Mouse (Mus musculus) cerebral cortex, adult 2 months (tissue): ENCODE measurements around the gene Gramd1b.

ENCODE experiments used
- WGBS: fragments of 180-500 bp; shearing (Covaris S2); methylation state at CpG from one replicate; pipeline ENCODE4 v1.1.7; 2018; 5-methylcytosine and 5-hydroxymethylcytosine counted together

Gramd1b gene

DNA sequence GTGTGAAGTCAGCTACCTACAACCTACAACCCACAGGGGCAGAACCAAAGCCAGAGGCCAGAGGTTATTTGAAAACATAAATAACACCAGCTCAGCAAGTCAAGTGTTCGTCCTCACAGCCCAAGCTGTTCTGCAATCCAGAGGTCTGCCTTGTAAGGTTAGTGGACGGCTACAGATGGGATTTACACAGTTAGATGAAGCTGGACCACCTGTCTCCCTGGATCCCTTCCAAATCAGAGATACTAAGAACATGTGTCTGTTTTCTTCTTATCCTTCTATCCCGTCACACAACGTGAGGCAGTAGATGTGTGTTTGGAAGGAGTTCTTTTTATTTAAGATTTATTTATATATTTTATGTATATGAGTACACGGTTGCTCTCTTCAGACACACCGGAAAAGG lies 21.7 kb downstream of the Gramd1b start:
- WGBS = 61% methylated on average over 6 of the region's 6 CpGs

GRCm38 (mm10) chr9:40506576-40506975 lies 24.6 kb downstream of the Gramd1b start:
- 44% methylated on average over 3 of the region's 3 CpGs for WGBS

DNA sequence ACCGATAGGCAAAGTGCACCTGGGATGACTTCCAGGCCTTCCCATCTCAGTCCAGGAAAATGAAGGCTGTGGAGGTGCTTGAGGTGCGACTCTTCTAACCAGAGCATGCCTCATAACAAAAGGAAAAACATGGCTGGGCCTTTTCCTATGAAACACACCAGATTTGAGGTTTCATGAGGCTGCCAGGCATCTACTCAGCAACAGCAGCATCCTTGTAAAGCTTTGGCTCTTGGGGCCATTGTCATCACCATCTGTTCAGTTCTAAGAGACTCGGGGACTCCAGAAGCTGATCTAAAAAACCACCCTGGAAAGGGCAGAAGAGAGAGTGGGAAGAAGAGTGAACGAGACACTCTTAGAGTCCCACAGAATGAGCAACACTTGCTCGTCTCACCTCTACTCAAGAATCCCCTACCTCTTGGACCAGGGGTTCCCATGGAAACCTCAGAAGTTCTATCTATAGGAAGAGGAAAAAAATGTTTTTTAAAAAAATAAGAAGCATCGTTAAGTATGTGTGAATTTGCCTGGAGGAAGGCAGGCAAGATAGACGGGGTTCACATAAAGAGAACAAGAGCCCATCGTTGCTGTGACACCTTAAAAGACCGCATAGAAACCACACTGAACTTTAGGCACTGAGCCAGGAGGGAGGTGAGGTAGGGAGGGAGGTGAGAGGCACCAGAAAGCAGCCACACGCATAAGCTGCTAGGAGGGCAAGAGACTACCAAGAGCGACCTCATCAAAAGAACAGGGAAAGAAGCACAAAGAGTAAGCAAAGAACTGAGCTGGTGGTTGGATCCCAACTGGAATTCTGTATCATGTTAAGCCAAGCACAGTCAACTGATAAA lies 25.5 kb downstream of the Gramd1b start:
- WGBS = 41% methylated on average over 11 of the region's 11 CpGs

DNA sequence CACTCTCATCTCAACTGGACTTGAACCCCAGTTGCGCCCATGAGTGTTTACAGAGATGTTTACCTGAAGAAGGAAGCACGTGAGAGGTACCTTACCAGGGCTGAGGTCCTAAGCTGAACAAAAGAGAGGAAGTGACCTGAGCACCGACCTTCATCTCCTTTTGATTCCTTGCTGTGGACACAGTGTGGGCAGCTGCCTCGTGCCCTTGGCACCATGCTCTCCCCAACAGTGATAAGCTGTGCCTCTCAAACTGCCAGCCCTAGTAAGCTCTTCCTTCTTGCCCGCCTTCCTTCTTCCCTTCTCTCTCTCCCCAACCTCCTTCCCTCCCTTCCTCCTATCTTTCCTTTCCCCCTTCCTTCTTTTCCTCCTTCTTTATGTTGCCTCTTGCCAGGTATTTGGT lies 26.3 kb downstream of the Gramd1b start:
- WGBS = 82% methylated on average over 5 of the region's 5 CpGs

- 73% methylated on average over 7 of the region's 7 CpGs for WGBS
Observed at GRCm38 (mm10) chr9:40482351-40483084, 48.7 kb downstream of the Gramd1b start.

DNA sequence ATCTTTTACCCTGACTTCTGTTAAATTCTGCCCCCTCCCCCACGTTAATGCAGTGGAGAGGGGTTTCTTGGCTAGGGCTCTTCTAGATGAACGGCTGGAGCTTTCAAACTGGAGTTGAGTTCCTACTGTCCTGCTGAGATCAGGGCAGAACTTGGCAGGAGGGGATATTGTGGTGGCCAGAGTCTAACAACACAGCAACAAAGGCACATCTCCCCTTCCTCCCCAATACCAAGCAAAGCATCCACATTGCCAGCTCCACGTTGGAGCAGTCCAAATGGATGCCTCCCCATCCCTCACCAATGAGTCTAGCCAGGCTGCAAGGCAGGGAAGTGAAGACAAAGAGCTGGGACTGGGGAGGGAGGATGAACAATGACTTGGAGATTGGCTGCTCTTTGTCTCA lies 49.9 kb downstream of the Gramd1b start:
- WGBS = 57% methylated on average over 3 of the region's 3 CpGs

- 68% methylated on average over 4 of the region's 4 CpGs for WGBS
Observed at GRCm38 (mm10) chr9:40479333-40479732, 51.9 kb downstream of the Gramd1b start.

- WGBS = 80% methylated on average over 9 of the region's 9 CpGs
Observed at GRCm38 (mm10) chr9:40478146-40478900, 52.9 kb downstream of the Gramd1b start.

DNA sequence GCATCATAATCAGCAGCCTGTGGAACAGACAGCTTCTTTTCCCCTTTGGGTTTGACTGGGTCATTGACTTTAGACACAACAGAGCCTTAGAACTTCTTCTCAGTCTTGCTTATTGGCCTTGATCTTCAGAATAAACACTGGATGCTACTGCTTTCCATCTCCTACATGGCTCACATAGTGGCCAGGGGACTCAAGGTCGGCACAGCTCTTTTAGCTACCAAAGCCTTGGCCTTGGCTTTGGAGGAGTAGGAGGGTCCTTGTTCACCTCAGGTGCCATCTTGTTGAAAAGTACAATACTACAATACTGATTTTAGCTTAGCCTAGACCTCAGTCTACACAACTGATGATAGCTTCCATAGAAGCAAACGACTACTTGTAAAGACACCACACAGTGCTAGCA lies 53.6 kb downstream of the Gramd1b start:
- 89% methylated on average over 2 of the region's 2 CpGs for WGBS

DNA sequence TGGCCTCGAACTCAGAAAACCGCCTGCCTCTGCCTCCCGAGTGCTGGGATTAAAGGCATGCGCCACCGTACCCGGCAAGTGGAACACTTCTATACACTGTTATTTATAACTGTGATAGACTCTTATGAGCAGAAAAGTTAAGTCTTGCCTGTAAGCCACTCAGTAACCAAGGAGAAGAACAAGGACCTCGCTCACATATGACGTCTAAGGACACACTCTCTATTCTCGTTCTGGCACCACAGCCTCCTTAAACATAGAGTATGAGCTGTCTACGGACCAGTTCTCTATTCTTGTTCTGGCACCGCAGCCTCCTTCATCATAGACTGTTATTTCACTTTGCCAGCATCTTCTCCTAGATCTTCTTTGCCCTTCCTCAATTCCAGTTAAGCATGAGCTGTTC lies 55.1 kb downstream of the Gramd1b start:
- WGBS = 69% methylated on average over 11 of the region's 11 CpGs

GRCm38 (mm10) chr9:40472961-40473510 lies 58.1 kb downstream of the Gramd1b start:
- 93% methylated on average over 9 of the region's 9 CpGs for WGBS

DNA sequence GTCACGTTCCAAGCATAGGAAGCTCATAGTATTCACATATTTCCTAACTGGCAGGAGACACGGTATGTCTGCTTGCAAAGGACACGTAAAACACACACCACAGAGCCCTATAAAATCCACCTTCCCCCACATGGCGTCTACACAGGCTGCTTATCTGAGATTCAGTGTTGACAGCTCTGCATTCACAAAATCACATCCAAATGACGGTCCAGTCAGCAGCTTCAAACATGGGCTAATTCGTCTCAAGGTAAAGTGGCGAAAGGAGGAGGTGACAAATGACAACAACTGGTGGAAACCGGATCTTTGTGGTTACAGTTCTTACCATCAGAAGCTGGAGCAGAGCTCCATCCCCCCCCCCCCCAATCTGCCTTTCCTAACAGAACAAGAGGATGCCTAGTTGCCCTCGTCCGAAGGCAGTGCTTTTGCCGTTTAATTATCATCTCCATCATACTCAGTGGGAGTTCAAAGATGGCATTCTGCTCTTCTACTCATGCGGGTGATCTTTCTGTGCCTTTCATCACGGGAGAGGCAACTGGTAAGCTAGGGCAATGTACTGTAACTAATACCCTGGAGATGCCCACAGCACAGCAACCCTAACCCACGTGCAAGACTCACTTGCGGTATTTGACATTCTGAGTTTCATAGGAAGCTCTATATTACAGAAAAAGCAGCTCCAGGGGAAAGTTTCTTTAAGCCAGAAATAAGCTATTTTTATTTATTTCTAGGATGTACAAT lies 61.6 kb downstream of the Gramd1b start:
- WGBS = 77% methylated on average over 15 of the region's 15 CpGs

- 80% methylated on average over 7 of the region's 7 CpGs for WGBS
Observed at GRCm38 (mm10) chr9:40466782-40467181, 64.4 kb downstream of the Gramd1b start.

DNA sequence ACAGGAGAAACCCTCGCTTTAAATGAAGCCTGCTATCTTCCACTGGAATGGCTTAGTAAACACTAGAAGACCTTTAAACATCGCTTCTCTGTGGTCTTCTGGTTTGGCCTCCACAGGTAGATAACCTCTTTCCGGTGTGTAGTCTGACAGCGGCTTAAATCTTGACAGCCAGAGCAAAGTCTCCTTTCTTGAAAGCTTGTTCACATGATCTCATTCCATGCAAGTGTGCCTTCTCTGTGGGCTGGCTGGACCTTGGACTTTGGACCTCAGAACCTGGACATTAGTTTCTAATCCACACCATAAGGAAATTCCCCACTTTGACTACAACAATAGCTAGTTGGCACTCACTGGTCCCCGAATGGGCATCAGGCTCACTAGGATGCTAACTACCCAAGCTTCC lies 65.6 kb downstream of the Gramd1b start:
- 97% methylated on average over 5 of the region's 5 CpGs for WGBS

- WGBS = 88% methylated on average over 6 of the region's 6 CpGs
Observed at GRCm38 (mm10) chr9:40462401-40462800, 68.8 kb downstream of the Gramd1b start.

- WGBS = 68% methylated on average over 6 of the region's 6 CpGs
Observed at GRCm38 (mm10) chr9:40460781-40461180, 70.4 kb downstream of the Gramd1b start.

DNA sequence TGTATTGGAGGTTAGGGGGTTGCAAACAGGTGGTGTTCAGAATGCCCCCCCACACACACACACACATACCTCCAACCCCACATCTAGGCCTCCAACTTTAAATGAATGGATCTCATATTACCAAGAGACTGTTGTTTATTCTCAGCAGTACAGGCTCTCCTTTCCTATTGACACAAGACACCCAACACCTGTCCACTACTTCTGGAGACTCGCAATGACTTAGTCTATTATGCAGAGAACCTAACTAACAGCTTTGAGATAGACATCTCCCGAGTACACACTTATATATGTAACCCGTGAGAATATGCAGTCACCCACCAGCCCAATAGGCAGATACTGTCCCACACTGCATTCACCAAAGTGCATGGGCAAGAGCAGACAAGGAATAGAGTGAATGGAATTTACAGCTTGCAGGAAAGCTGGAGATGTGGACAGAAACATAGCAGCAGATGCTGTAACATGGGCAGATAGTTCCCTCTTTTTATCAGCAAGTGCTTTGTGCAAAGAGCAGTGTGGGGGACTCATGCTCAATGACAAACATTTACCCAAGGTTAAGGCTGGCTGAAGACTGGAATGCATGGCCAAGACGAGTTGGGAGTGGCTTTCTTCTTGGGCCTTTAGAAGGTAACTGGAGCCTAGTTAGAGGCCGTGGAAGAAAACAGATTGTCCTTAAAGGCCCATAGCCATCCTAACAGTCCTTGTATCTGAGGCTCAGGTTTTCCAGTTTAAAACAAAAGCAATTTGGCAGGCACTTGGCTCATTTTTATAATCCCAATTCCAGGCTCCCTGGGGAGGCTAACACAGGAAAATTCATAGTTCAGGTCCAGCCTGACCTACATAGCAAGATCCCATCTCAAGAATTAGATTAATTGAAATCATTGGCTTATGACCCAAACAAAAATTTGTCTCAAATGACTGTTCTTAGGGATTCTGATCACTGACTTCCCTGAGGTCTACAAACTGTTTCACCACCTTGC lies 71.6 kb downstream of the Gramd1b start:
- WGBS = 86% methylated on average over 5 of the region's 5 CpGs

GRCm38 (mm10) chr9:40458559-40459303 lies 72.5 kb downstream of the Gramd1b start:
- 83% methylated on average over 4 of the region's 4 CpGs for WGBS

DNA sequence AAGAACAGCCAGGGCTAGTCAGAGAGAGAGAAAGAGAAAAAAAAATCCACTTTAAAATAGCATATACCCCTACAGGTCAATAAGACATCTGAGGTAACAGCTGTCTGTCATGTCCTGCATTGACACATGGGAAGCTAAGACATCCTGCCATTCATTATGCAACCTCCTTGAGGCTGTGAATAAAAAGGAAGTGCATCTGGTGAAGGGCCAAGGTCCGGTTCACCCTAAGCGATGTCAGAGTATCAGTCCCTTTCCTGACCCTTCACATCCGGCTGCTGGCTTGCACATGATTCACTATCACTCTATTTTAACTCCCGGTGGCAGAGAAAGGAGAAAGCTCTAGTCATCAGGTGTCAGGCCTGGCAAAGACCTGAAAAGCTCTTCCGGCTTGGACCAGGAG lies 73.7 kb downstream of the Gramd1b start:
- 72% methylated on average over 5 of the region's 5 CpGs for WGBS
